Mouse (Mus musculus) olfactory bulb, adult 2 months (tissue): ENCODE results near the gene Naglu.

Source experiments
- CTCF ChIP-seq: fragments of 200-500 bp; IDR thresholded peaks from 2 replicates; pipeline ENCODE4 v1.5.1; 2012; ENCODE audit warnings: low read depth, mild to moderate bottlenecking, low read length, moderate library complexity; ENCODE audit not compliant: insufficient read depth
- POLR2A ChIP-seq: fragments of 200-500 bp; IDR thresholded peaks from 2 replicates; pipeline ENCODE4 v1.6.1; 2012; ENCODE audit warnings: mild to moderate bottlenecking, low read depth, low read length, moderate library complexity; ENCODE audit not compliant: insufficient read depth

DNA sequence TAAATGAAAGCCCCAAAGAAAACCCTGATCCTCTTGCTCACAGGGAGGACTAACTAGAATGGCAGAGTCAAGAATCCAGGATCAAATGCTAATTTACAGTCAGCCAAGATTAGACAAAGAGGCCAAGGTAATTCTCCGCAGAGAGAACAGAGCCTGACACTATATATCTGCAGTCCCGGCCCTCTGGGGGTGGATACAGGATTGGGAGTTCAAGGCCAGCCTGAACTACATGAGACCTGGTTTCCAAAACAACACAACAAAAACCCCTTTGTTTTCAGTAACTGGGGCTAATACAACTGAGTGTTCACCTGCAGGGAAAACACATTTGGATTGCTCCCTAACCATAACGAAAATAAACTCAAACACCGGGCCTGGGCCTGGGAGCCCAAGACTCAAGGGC, 5.3 kb upstream of the Naglu start:
- TF ChIP-seq CTCF (no peak), POLR2A (no peak)
